Mouse (Mus musculus): Measurements from ENCODE around the gene Atp1a4. TPM values are rescaled to one million over a fixed set of nuclear protein-coding genes. Genes with fewer than 3 reads are reported as not detected.
A peak's percentile ranks its signal among the peaks of the same experiment; 100 is the strongest.

Gene Atp1a4
- polyA plus RNA-seq, 1 experiment from 2014 or later: not detected

DNA sequence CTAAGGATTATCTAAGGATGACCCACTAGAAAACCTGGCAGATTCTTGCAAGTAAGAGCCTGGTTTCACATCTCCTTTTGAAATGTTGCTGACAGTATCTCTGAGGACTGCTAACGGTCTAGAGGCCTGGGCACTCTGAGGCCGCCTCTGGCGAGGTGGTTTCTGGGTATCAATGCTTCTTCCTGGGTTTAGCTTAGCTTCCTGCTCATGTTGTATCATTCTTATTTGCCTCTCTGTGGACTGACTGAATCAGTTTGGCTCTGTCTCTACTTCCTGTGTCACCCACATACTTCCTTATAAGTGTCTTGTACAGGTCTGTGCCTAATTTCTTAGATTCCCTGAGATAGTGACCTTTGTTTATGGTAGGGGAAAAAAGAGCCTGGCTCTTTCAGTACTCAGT, 19.0 kb upstream of the Atp1a4 start:
- Histone ChIP-seq H3K9me3 (ENCODE audit: control insufficient read depth, low read depth, low read length) (no peaks in the 10 kb centered on the region), H3K9ac (replicated peaks; ENCODE audit: low read depth, low read length) (no peak overlapping the region), H3K27me3 (ENCODE audit: control insufficient read depth, insufficient read depth, low read length) (no peaks in the 10 kb centered on the region), H3K4me2 (replicated peaks; ENCODE audit: low read depth, low read length) (no peak overlapping the region), H3K36me3 (ENCODE audit: control insufficient read depth, insufficient read depth, low read length) (no peaks in the 10 kb centered on the region), H3K4me1 (ENCODE audit: control insufficient read depth, insufficient read depth, low read length) (no peaks in the 10 kb centered on the region), H3K27ac (ENCODE audit: low read length) (no peak overlapping the region), H3K4me3 (ENCODE audit: low read depth, low read length) (no peak overlapping the region)
- no peak for ATAC-seq (ENCODE audit: insufficient number of reproducible peaks, insufficient read depth, low FRiP score, low read depth)
- 69% methylated on average over 3 of the region's 3 CpGs for WGBS

- Histone ChIP-seq H3K4me2 (replicated peaks; ENCODE audit: low read depth, low read length) (no peak overlapping the region), H3K4me1 (ENCODE audit: control insufficient read depth, insufficient read depth, low read length) (no peaks in the 10 kb centered on the region), H3K27ac (ENCODE audit: low read length) (no peak overlapping the region), H3K9ac (replicated peaks; ENCODE audit: low read depth, low read length) (no peak overlapping the region), H3K27me3 (ENCODE audit: control insufficient read depth, insufficient read depth, low read length) (no peaks in the 10 kb centered on the region), H3K36me3 (ENCODE audit: control insufficient read depth, insufficient read depth, low read length) (no peaks in the 10 kb centered on the region), H3K9me3 (ENCODE audit: control insufficient read depth, low read depth, low read length) (no peaks in the 10 kb centered on the region), H3K4me3 (ENCODE audit: low read depth, low read length) (no peak overlapping the region)
- ATAC-seq (ENCODE audit: insufficient number of reproducible peaks, insufficient read depth, low FRiP score, low read depth): no peak
- WGBS: 75% methylated on average over 5 of the region's 5 CpGs
These were observed 16.3 kb upstream of the Atp1a4 start for GRCm38 (mm10) chr1:172274547-172274946.

DNA sequence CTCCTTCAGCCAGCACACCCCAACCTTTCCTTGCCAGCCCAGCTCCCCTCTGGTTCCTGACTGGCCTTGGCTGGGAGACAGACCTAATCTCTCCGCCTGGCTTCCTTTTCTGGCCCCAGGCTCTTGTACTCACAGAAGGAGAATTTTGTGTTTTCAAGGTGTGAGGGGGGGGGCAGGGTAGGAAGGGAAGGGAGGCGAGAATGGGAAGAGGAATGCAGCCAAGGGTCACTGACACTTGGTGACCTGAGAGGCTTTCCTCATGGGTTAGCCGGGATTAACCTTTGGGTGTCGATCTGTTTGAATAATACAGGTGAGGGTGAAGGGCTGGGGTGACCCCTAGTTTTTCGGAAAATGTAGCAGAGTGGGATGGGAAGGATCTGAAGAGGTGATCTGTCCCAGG, 15.9 kb upstream of the Atp1a4 start:
- 47% methylated on average over 5 of the region's 5 CpGs for WGBS
- Histone ChIP-seq H3K36me3 (ENCODE audit: control insufficient read depth, insufficient read depth, low read length) (no peaks in the 10 kb centered on the region), H3K9ac (replicated peaks; ENCODE audit: low read depth, low read length) (no peak overlapping the region), H3K27ac (ENCODE audit: low read length) (no peak overlapping the region), H3K9me3 (ENCODE audit: control insufficient read depth, low read depth, low read length) (no peaks in the 10 kb centered on the region), H3K4me3 (ENCODE audit: low read depth, low read length) (no peak overlapping the region), H3K4me1 (ENCODE audit: control insufficient read depth, insufficient read depth, low read length) (no peaks in the 10 kb centered on the region), H3K4me2 (replicated peaks; ENCODE audit: low read depth, low read length) (no peak overlapping the region), H3K27me3 (ENCODE audit: control insufficient read depth, insufficient read depth, low read length) (no peaks in the 10 kb centered on the region)
- ATAC-seq (ENCODE audit: insufficient number of reproducible peaks, insufficient read depth, low FRiP score, low read depth): no peak

DNA sequence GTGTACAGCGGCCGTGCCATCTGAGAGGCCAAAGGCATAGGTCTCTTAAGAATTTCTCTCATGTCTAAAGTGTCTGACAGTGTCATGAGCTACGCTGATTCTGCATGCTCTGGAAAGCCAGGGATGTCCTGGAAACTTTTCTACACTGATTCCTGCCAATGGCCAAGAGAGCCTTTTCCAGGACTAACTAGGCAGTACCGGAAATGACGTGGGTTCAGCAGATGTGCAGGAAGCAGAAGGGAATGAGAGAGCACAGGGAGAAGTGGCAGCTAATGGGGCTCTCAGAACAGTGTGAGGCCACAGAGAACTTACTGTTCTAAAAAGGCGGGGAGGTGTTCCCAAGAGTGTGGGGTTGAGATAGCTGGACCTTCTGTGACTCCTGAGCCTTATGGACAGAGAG, 15.2 kb upstream of the Atp1a4 start:
- no peaks in the 10 kb centered on the region for H3K27me3 ChIP-seq (ENCODE audit: control insufficient read depth, insufficient read depth, low read length)
- no peak for ATAC-seq (ENCODE audit: insufficient number of reproducible peaks, insufficient read depth, low FRiP score, low read depth)
- no peaks in the 10 kb centered on the region for H3K9me3 ChIP-seq (ENCODE audit: control insufficient read depth, low read depth, low read length)
- whole genome bisulfite sequencing: 86% methylated on average over 6 of the region's 6 CpGs
- no peaks in the 10 kb centered on the region for H3K36me3 ChIP-seq (ENCODE audit: control insufficient read depth, insufficient read depth, low read length)
- H3K4me3 ChIP-seq (ENCODE audit: low read depth, low read length): no peak overlapping the region
- no peak overlapping the region for H3K27ac ChIP-seq (ENCODE audit: low read length)
- no peak overlapping the region for H3K4me2 ChIP-seq (replicated peaks; ENCODE audit: low read depth, low read length)
- H3K4me1 ChIP-seq (ENCODE audit: control insufficient read depth, insufficient read depth, low read length): no peaks in the 10 kb centered on the region
- H3K9ac ChIP-seq (replicated peaks; ENCODE audit: low read depth, low read length): no peak overlapping the region

DNA sequence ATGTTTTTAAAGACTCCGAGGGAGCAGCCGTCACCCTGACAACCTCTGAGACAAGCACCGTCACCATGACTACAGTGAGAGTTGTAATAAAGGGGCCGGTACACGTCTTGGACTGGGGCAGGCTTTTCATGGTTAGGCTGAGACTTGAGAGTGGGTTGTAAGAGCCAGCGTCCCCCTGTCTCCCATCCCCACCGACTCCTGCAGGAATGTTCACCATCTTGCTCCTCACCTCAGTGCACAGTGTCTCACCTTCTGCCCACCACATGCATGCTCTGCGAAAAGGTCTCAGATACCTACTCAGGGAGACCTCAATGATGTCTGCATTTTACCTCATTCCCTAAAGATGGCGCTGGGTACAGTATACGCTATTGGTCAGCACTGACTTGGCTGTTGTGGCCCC, 13.6 kb upstream of the Atp1a4 start:
- H3K4me2 ChIP-seq (replicated peaks; ENCODE audit: low read depth, low read length): no peak overlapping the region
- H3K4me1 ChIP-seq (ENCODE audit: control insufficient read depth, insufficient read depth, low read length): no peaks in the 10 kb centered on the region
- H3K27ac ChIP-seq (ENCODE audit: low read length): no peak overlapping the region
- H3K9ac ChIP-seq (replicated peaks; ENCODE audit: low read depth, low read length): no peak overlapping the region
- no peak for ATAC-seq (ENCODE audit: insufficient number of reproducible peaks, insufficient read depth, low FRiP score, low read depth)
- 65% methylated on average over 10 of the region's 10 CpGs for WGBS
- H3K9me3 ChIP-seq (ENCODE audit: control insufficient read depth, low read depth, low read length): no peaks in the 10 kb centered on the region
- no peaks in the 10 kb centered on the region for H3K36me3 ChIP-seq (ENCODE audit: control insufficient read depth, insufficient read depth, low read length)
- H3K27me3 ChIP-seq (ENCODE audit: control insufficient read depth, insufficient read depth, low read length): no peaks in the 10 kb centered on the region
- no peak overlapping the region for H3K4me3 ChIP-seq (ENCODE audit: low read depth, low read length)

GRCm38 (mm10) chr1:172271208-172271607, 13.0 kb upstream of the Atp1a4 start:
- ATAC-seq (ENCODE audit: insufficient number of reproducible peaks, insufficient read depth, low FRiP score, low read depth): no peak
- WGBS: 75% methylated on average over 3 of the region's 3 CpGs

GRCm38 (mm10) chr1:172261477-172262078, 3.4 kb upstream of the Atp1a4 start, which contains the start of gene Igsf8:
Igsf8 (plus strand) TSS chr1:172261641.
- 65% methylated on average over 8 of the region's 8 CpGs for WGBS
- no peak within 1 kb of the TSS for H3K4me2 ChIP-seq (replicated peaks; ENCODE audit: low read depth, low read length)
- H3K4me3 ChIP-seq (ENCODE audit: low read depth, low read length): no peak within 1 kb of the TSS
- ATAC-seq (ENCODE audit: insufficient number of reproducible peaks, insufficient read depth, low FRiP score, low read depth): no peak
- no peaks in the 10 kb centered on the region; the same call in 1 of the 2 replicates for H3K9me3 ChIP-seq (ENCODE audit: control insufficient read depth, low read depth, low read length)
- H3K36me3 ChIP-seq (ENCODE audit: control insufficient read depth, insufficient read depth, low read length): no peaks in the 10 kb centered on the region
- no peaks in the 10 kb centered on the region for H3K27me3 ChIP-seq (ENCODE audit: control insufficient read depth, insufficient read depth, low read length)
- no peak within 1 kb of the TSS for H3K9ac ChIP-seq (replicated peaks; ENCODE audit: low read depth, low read length)
- no peak within 1 kb of the TSS for H3K27ac ChIP-seq (ENCODE audit: low read length)
- H3K4me1 ChIP-seq (ENCODE audit: control insufficient read depth, insufficient read depth, low read length): no peaks in the 10 kb centered on the region

More at GRCm38 (mm10) chr1:172271208-172271607, 13.0 kb upstream of the Atp1a4 start:
- no peak overlapping the region for H3K4me2 ChIP-seq (replicated peaks; ENCODE audit: low read depth, low read length)
- H3K4me3 ChIP-seq (ENCODE audit: low read depth, low read length): no peak overlapping the region
- H3K4me1 ChIP-seq (ENCODE audit: control insufficient read depth, insufficient read depth, low read length): no peaks in the 10 kb centered on the region
- H3K27ac ChIP-seq (ENCODE audit: low read length): no peak overlapping the region
- H3K9me3 ChIP-seq (ENCODE audit: control insufficient read depth, low read depth, low read length): no peaks in the 10 kb centered on the region
- H3K27me3 ChIP-seq (ENCODE audit: control insufficient read depth, insufficient read depth, low read length): no peaks in the 10 kb centered on the region
- H3K9ac ChIP-seq (replicated peaks; ENCODE audit: low read depth, low read length): no peak overlapping the region
- no peaks in the 10 kb centered on the region for H3K36me3 ChIP-seq (ENCODE audit: control insufficient read depth, insufficient read depth, low read length)

- WGBS: 48% methylated on average over 2 of the region's 2 CpGs
- Histone ChIP-seq H3K27ac (ENCODE audit: low read length) (no peak overlapping the region), H3K4me1 (ENCODE audit: control insufficient read depth, insufficient read depth, low read length) (no peaks in the 10 kb centered on the region), H3K4me3 (ENCODE audit: low read depth, low read length) (no peak overlapping the region), H3K9ac (replicated peaks; ENCODE audit: low read depth, low read length) (no peak overlapping the region), H3K4me2 (replicated peaks; ENCODE audit: low read depth, low read length) (no peak overlapping the region), H3K36me3 (ENCODE audit: control insufficient read depth, insufficient read depth, low read length) (no peaks in the 10 kb centered on the region), H3K9me3 (ENCODE audit: control insufficient read depth, low read depth, low read length) (no peaks in the 10 kb centered on the region), H3K27me3 (ENCODE audit: control insufficient read depth, insufficient read depth, low read length) (no peaks in the 10 kb centered on the region)
- ATAC-seq (ENCODE audit: insufficient number of reproducible peaks, insufficient read depth, low FRiP score, low read depth): peak; percentile 33; the same call in 1 of the 2 replicates
These were observed 10.5 kb downstream of the Atp1a4 start for GRCm38 (mm10) chr1:172247679-172248078.

- H3K4me3 ChIP-seq (ENCODE audit: low read depth, low read length): no peak overlapping the region
- no peaks in the 10 kb centered on the region for H3K9me3 ChIP-seq (ENCODE audit: control insufficient read depth, low read depth, low read length)
- no peak for ATAC-seq (ENCODE audit: insufficient number of reproducible peaks, insufficient read depth, low FRiP score, low read depth)
- no peak overlapping the region for H3K27ac ChIP-seq (ENCODE audit: low read length)
- H3K36me3 ChIP-seq (ENCODE audit: control insufficient read depth, insufficient read depth, low read length): no peaks in the 10 kb centered on the region
- no peaks in the 10 kb centered on the region for H3K4me1 ChIP-seq (ENCODE audit: control insufficient read depth, insufficient read depth, low read length)
- WGBS: 72% methylated on average over 4 of the region's 4 CpGs
- no peak overlapping the region for H3K4me2 ChIP-seq (replicated peaks; ENCODE audit: low read depth, low read length)
- no peak overlapping the region for H3K9ac ChIP-seq (replicated peaks; ENCODE audit: low read depth, low read length)
- H3K27me3 ChIP-seq (ENCODE audit: control insufficient read depth, insufficient read depth, low read length): no peaks in the 10 kb centered on the region
These were observed 11.0 kb downstream of the Atp1a4 start for GRCm38 (mm10) chr1:172247216-172247615.
